In genomic region chr6:101793986-101794385, GRCm38 (mm10) we compare ENCODE assay signal across 28 mouse cellular contexts.
A peak's percentile ranks its signal among the peaks of the same experiment; 100 is the strongest.
DNase-seq lines count a peak whose midpoint lies in the region; ATAC-seq and TF ChIP-seq lines count a peak whose summit lies in the region.
"Had no signal": no experiment of that assay in that cellular context is flagged by ENCODE, and none has a peak within 500 bp of the region (broad histone marks: within the 10 kb centered on the region; RNA-seq: fewer than 3 reads in every experiment).

No protein-coding gene starts in this region.

- ATAC-seq in forebrain, embryonic 15.5 days (replicated peaks): peak; percentile 75
- ATAC-seq in forebrain, embryonic 16.5 days: peak; percentile 74
- ATAC-seq in stomach, postnatal 0 days (ENCODE audit: low FRiP score, low TSS enrichment): no peak
- ATAC-seq: CD4-positive, CD25-positive, alpha-beta regulatory T cell, adult 4 months; hindbrain, postnatal 0 days; inflammation-experienced regulatory T-cells, adult 6 months; intestine, embryonic 16.5 days had no signal

- TF ChIP-seq EP300 in stomach, postnatal 0 days (optimal IDR thresholded peaks at IDR 0.05): no peak

- no peak for DNase-seq in forebrain, embryonic 10.5 days (ENCODE audit: extremely low spot score, low spot score)
- peak; percentile 5 for DNase-seq in layer of hippocampus, adult 9-11 months
- no peak for DNase-seq in layer of hippocampus, postnatal 25 days (ENCODE audit: extremely low spot score in 1 of 2, low spot score in 1 of 2)
- DNase-seq in brain, embryonic 14.5 days (ENCODE audit: low read depth): peak; percentile 36
- DNase-seq in gastrocnemius, postnatal 10 days: no peak
- DNase-seq in stomach, postnatal 0 days (ENCODE audit: low spot score): no peak
- DNase-seq: adrenal gland, adult 2 months; adrenal gland, postnatal 14 days; cerebellum, adult 11 months; cerebellum, adult 2 months; cerebellum, adult 9-11 months; cerebellum, postnatal 25 days; gastrocnemius, postnatal 36 days; heart, adult 18-20 months; heart, postnatal 10 days; heart, postnatal 36 days; kidney, adult 18-20 months had no signal

- TF ChIP-seq CTCF in brain, embryonic 14.5 days (IDR thresholded peaks at IDR 0.05; ENCODE audit: borderline replicate concordance, extremely low read depth, insufficient read depth, insufficient read length): no peak
- no peak for TF ChIP-seq CTCF in stomach, postnatal 0 days (IDR thresholded peaks at IDR 0.05; ENCODE audit: low read depth)

- no peak for TF ChIP-seq POLR2A in brain, embryonic 14.5 days (IDR thresholded peaks at IDR 0.05; ENCODE audit: borderline replicate concordance, extremely low read depth, insufficient read depth, insufficient read length, poor library complexity, severe bottlenecking)

- no peak overlapping the region for H3K4me3 ChIP-seq in forebrain, embryonic 15.5 days
- no peak overlapping the region for H3K4me3 ChIP-seq in forebrain, embryonic 10.5 days
- H3K4me3 ChIP-seq in forebrain, embryonic 16.5 days (replicated peaks; ENCODE audit: low read length): no peak overlapping the region
- no peak overlapping the region for H3K4me3 ChIP-seq in stomach, postnatal 0 days (ENCODE audit: low read depth, low read length)
- H3K4me3 ChIP-seq: embryonic facial prominence, embryonic 12.5 days; embryonic facial prominence, embryonic 15.5 days; heart, embryonic 12.5 days; heart, embryonic 15.5 days had no signal

- no peaks in the 10 kb centered on the region for H3K9me3 ChIP-seq in forebrain, embryonic 15.5 days
- no peaks in the 10 kb centered on the region for H3K9me3 ChIP-seq in forebrain, embryonic 10.5 days
- no peaks in the 10 kb centered on the region for H3K9me3 ChIP-seq in forebrain, embryonic 16.5 days (ENCODE audit: control insufficient read depth, low read length)
- H3K9me3 ChIP-seq in stomach, postnatal 0 days (ENCODE audit: control insufficient read depth, low read length): no peaks in the 10 kb centered on the region
- H3K9me3 ChIP-seq: embryonic facial prominence, embryonic 12.5 days; embryonic facial prominence, embryonic 15.5 days; heart, embryonic 12.5 days; heart, embryonic 15.5 days had no signal

- no peak overlapping the region for H3K9ac ChIP-seq in forebrain, embryonic 15.5 days (replicated peaks)
- H3K9ac ChIP-seq in forebrain, embryonic 16.5 days (replicated peaks; ENCODE audit: low read depth, low read length): no peak overlapping the region
- H3K9ac ChIP-seq in stomach, postnatal 0 days (ENCODE audit: low read length): no peak overlapping the region
- H3K9ac ChIP-seq: embryonic facial prominence, embryonic 12.5 days; embryonic facial prominence, embryonic 15.5 days; heart, embryonic 12.5 days; heart, embryonic 15.5 days; hindbrain, embryonic 14.5 days had no signal

- H3K4me1 ChIP-seq in forebrain, embryonic 15.5 days: no peaks in the 10 kb centered on the region
- no peaks in the 10 kb centered on the region for H3K4me1 ChIP-seq in forebrain, embryonic 10.5 days
- no peaks in the 10 kb centered on the region for H3K4me1 ChIP-seq in forebrain, embryonic 16.5 days (replicated peaks; ENCODE audit: control insufficient read depth, insufficient read depth, low read length)
- H3K4me1 ChIP-seq in stomach, postnatal 0 days (replicated peaks; ENCODE audit: control insufficient read depth, insufficient read depth): no peaks in the 10 kb centered on the region
- H3K4me1 ChIP-seq: embryonic facial prominence, embryonic 12.5 days; embryonic facial prominence, embryonic 15.5 days; heart, embryonic 12.5 days; heart, embryonic 15.5 days had no signal

- H3K27me3 ChIP-seq in forebrain, embryonic 15.5 days: no peaks in the 10 kb centered on the region
- H3K27me3 ChIP-seq in forebrain, embryonic 10.5 days (ENCODE audit: poor library complexity, severe bottlenecking): no peaks in the 10 kb centered on the region
- no peaks in the 10 kb centered on the region for H3K27me3 ChIP-seq in forebrain, embryonic 16.5 days (replicated peaks; ENCODE audit: control insufficient read depth, insufficient read depth, low read length)
- no peaks in the 10 kb centered on the region for H3K27me3 ChIP-seq in stomach, postnatal 0 days (ENCODE audit: control insufficient read depth, insufficient read depth, low read length)
- H3K27me3 ChIP-seq: embryonic facial prominence, embryonic 12.5 days; embryonic facial prominence, embryonic 15.5 days; heart, embryonic 12.5 days; heart, embryonic 15.5 days had no signal

- no peak overlapping the region for H3K27ac ChIP-seq in forebrain, embryonic 15.5 days (replicated peaks)
- H3K27ac ChIP-seq in forebrain, embryonic 10.5 days: no peak overlapping the region
- no peak overlapping the region for H3K27ac ChIP-seq in forebrain, embryonic 16.5 days (ENCODE audit: low read length)
- H3K27ac ChIP-seq in stomach, postnatal 0 days (replicated peaks): no peak overlapping the region
- H3K27ac ChIP-seq: embryonic facial prominence, embryonic 12.5 days; embryonic facial prominence, embryonic 15.5 days; heart, embryonic 15.5 days; hindbrain, embryonic 14.5 days; hindbrain, postnatal 0 days had no signal

- WGBS in forebrain, embryonic 15.5 days: 65% methylated on average over 2 of the region's 2 CpGs
- WGBS in forebrain, embryonic 10.5 days: 86% methylated on average over 2 of the region's 2 CpGs
- 67% methylated on average over 2 of the region's 2 CpGs for WGBS in forebrain, embryonic 16.5 days
- 76% methylated on average over 2 of the region's 2 CpGs for WGBS in stomach, postnatal 0 days

- no peak overlapping the region for H3K4me2 ChIP-seq in forebrain, embryonic 15.5 days (replicated peaks)
- no peak overlapping the region for H3K4me2 ChIP-seq in forebrain, embryonic 16.5 days (ENCODE audit: low read length)
- H3K4me2 ChIP-seq in stomach, postnatal 0 days (replicated peaks; ENCODE audit: low read depth): no peak overlapping the region
- H3K4me2 ChIP-seq: embryonic facial prominence, embryonic 12.5 days; embryonic facial prominence, embryonic 15.5 days; heart, embryonic 12.5 days; heart, embryonic 15.5 days; hindbrain, embryonic 14.5 days had no signal

- H3K36me3 ChIP-seq in forebrain, embryonic 15.5 days: no peaks in the 10 kb centered on the region
- no peaks in the 10 kb centered on the region for H3K36me3 ChIP-seq in forebrain, embryonic 10.5 days (replicated peaks)
- H3K36me3 ChIP-seq in forebrain, embryonic 16.5 days (ENCODE audit: control insufficient read depth, insufficient read depth): no peaks in the 10 kb centered on the region
- no peaks in the 10 kb centered on the region for H3K36me3 ChIP-seq in stomach, postnatal 0 days (ENCODE audit: control insufficient read depth, insufficient read depth, low read length)
- H3K36me3 ChIP-seq: embryonic facial prominence, embryonic 12.5 days; embryonic facial prominence, embryonic 15.5 days; heart, embryonic 12.5 days; heart, embryonic 15.5 days had no signal

Comparison
In these comparisons a context has a peak if more than half of its experiments do, and no peak if none do; other contexts are left out.
1. DNase-seq: peak in layer of hippocampus, adult 9-11 months (single experiment) and brain, embryonic 14.5 days (single experiment); none in forebrain, embryonic 10.5 days (single experiment), layer of hippocampus, postnatal 25 days (0 of 2), gastrocnemius, postnatal 10 days (single experiment) and stomach, postnatal 0 days (single experiment).